In genomic region chr10:85046585-85046984, GRCm38 (mm10) we compare ENCODE assay signal across 9 mouse cellular contexts. TPM values are rescaled to one million over a fixed set of nuclear protein-coding genes. Genes with fewer than 3 reads are reported as not detected.
DNase-seq lines count a peak whose midpoint lies in the region; ATAC-seq lines count a peak whose summit lies in the region.
"Had no signal": no experiment of that assay in that cellular context is flagged by ENCODE, and none has a peak within 500 bp of the region (broad histone marks: within the 10 kb centered on the region; RNA-seq: fewer than 3 reads in every experiment).

No protein-coding gene starts in this region.

- no peaks in the 10 kb centered on the region for H3K36me3 ChIP-seq in midbrain, embryonic 11.5 days (ENCODE audit: control insufficient read depth, insufficient read depth, low read length)
- H3K36me3 ChIP-seq in midbrain, embryonic 15.5 days (replicated peaks), result no peaks in the 10 kb centered on the region
- H3K36me3 ChIP-seq: G1E had no signal

- peaks cover 10% of the 10 kb centered on the region for H3K4me1 ChIP-seq in midbrain, embryonic 11.5 days (ENCODE audit: control insufficient read depth, insufficient read depth, low read length)
- peaks cover 8% of the 10 kb centered on the region for H3K4me1 ChIP-seq in midbrain, embryonic 15.5 days

- ATAC-seq in frontal cortex, adult (ENCODE audit: low TSS enrichment), result no peak; the same call in 1 of the 2 replicates
- no peak for ATAC-seq in midbrain, embryonic 11.5 days (ENCODE audit: low FRiP score)
- ATAC-seq in midbrain, embryonic 15.5 days (replicated peaks), result no peak

- H3K4me2 ChIP-seq in midbrain, embryonic 11.5 days, result no peak overlapping the region
- H3K4me2 ChIP-seq in midbrain, embryonic 15.5 days, result no peak overlapping the region

- no peak overlapping the region for H3K9ac ChIP-seq in midbrain, embryonic 11.5 days (ENCODE audit: low read length)
- H3K9ac ChIP-seq in midbrain, embryonic 15.5 days, result no peak overlapping the region

- WGBS in midbrain, embryonic 11.5 days, result 31% methylated on average over 5 of the region's 5 CpGs
- WGBS in midbrain, embryonic 15.5 days, result 21% methylated on average over 5 of the region's 5 CpGs

- H3K27ac ChIP-seq in midbrain, embryonic 11.5 days (ENCODE audit: low read depth, low read length), result no peak overlapping the region
- H3K27ac ChIP-seq in midbrain, embryonic 15.5 days, result no peak overlapping the region

- H3K4me3 ChIP-seq in midbrain, embryonic 11.5 days (ENCODE audit: low read depth, low read length), result no peak overlapping the region
- no peak overlapping the region for H3K4me3 ChIP-seq in midbrain, embryonic 15.5 days

- DNase-seq in frontal cortex, adult 2 months (ENCODE audit: extremely low spot score in 1 of 2, low spot score in 1 of 2), result peak; percentile 11 to 59
- DNase-seq in midbrain, embryonic 11.5 days (ENCODE audit: low spot score, missing footprints), result peak; percentile 88
- DNase-seq in c-Kit-positive CD71-negative TER-119-negative erythroid progenitor cells, embryonic 14.5 days (ENCODE audit: low read depth), result peak; percentile 17
- DNase-seq in kidney, postnatal 14 days, result peak; percentile 34
- peak; percentile 28 for DNase-seq in thymus, postnatal 25 days
- no peak for DNase-seq in testis, postnatal 10 days (ENCODE audit: low spot score)

- 0 out of 2 replicates have a peak, but pooled peaks cover 3% of the 10 kb centered on the region for H3K27me3 ChIP-seq in midbrain, embryonic 11.5 days (ENCODE audit: control insufficient read depth, insufficient read depth, low read length)
- no peaks in the 10 kb centered on the region for H3K27me3 ChIP-seq in midbrain, embryonic 15.5 days (replicated peaks)

- no peaks in the 10 kb centered on the region for H3K9me3 ChIP-seq in midbrain, embryonic 11.5 days (ENCODE audit: control insufficient read depth, low read length)
- no peaks in the 10 kb centered on the region for H3K9me3 ChIP-seq in midbrain, embryonic 15.5 days
- H3K9me3 ChIP-seq: G1E had no signal

RNA-seq across cellular contexts. Expression of gene Fhl4, which starts 55.7 kb away (rescaled TPM):
- 0.97 and 1.3 TPM in 2 replicates for polyA plus RNA-seq in frontal cortex, adult 2 months (2012; rRNA removed)
- 1.2 TPM in 2 replicates for polyA plus RNA-seq in midbrain, embryonic 11.5 days (2014; fragmentation: Nextera tagmentation; extraction: Ambion mirVana)
- 2.4 and 2.6 TPM in 2 replicates for polyA plus RNA-seq in midbrain, embryonic 15.5 days (2015; fragmentation: Nextera tagmentation; extraction: Ambion mirVana)

RNA-seq across cellular contexts. Expression of gene Tmem263, which starts 55.8 kb away (rescaled TPM):
- 19.7 and 19.8 TPM in 2 replicates for polyA plus RNA-seq in frontal cortex, adult 2 months (2012; rRNA removed)
- polyA plus RNA-seq in midbrain, embryonic 11.5 days (2014; fragmentation: Nextera tagmentation; extraction: Ambion mirVana), result 51.7 and 62.1 TPM in 2 replicates
- 52.3 and 52.8 TPM in 2 replicates for polyA plus RNA-seq in midbrain, embryonic 15.5 days (2015; fragmentation: Nextera tagmentation; extraction: Ambion mirVana)
